Mouse (Mus musculus): ENCODE data around the gene Kif23.

Kif23 gene

DNA sequence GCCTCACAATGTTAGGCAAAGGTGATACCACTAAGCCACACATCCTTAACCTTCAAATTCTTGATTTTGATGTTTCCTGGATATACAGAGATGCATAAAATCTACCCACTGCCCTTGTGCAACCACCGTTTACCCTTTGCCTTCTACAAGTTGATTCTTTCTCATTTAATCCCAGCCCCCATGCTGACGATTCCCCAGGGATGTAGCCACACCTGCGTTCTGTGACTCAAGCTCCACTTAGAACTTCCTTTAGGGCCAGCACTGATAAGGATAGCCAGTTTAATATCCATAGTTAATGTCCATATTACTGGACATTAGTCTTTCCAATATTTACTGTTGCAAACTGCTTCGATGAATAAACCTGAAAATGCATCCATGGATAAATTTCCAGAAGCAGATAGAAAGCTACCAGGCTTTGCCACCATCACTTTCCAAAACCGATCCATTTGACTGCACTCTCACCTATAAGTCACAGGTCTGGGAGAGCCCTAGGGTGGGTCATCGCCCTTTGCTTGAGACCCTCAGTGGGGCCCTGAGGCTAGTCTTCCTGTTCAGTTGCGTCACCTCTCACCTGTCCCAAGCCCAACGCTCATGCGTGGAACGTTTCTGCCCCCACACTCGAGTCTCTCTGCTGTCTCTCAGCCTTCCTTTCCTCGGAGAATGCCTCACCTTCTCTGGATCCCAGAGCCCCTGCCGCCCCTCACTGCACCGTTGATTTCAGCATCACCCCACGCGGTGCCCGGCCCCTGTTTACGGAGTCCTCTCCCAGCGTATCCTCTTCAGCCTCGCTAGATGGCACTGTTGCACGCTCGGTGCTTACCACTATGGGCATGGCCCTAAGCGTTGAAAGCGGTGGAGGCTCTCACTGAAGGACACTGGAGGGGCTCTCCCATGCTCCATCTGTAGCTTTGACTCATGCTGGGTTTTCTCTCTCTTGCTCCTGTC is 1.1 kb upstream of the Kif23 start:
- DNase-seq (ENCODE audit: low spot score), result peak; percentile 76

DNA sequence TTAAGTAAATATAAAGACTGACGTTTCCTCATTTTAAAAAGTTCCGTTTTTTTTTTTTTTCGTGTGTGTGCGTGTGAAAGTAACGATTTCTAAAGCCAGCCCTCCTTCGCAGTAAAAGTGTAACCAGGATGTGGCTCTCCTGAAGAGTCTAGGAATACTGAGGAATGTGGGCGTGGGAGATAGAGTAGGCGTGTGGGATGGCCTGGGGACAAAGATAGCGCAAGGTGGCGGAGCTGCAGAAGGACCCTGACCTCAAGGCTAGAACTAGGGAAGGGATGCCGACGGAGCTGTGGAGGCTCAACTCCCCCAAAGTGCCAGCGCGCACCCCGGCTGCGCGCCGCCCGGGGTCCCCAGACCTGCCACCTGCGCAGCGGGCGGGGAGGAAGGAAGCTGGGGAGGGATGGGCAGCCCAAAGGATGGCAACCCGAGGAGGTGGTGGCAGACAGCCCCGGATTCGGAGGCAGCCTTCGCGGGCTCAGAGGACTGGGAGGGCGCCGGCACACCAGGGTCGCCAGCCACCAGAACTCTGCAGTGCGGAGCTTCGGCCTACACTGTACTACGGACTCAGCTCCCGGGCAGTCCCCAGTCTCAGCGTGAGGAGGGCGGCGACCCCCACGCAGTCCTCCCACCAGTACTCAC is 482 bp downstream of the Kif23 start:
- DNase-seq (ENCODE audit: low spot score), result peak; percentile 43

DNA sequence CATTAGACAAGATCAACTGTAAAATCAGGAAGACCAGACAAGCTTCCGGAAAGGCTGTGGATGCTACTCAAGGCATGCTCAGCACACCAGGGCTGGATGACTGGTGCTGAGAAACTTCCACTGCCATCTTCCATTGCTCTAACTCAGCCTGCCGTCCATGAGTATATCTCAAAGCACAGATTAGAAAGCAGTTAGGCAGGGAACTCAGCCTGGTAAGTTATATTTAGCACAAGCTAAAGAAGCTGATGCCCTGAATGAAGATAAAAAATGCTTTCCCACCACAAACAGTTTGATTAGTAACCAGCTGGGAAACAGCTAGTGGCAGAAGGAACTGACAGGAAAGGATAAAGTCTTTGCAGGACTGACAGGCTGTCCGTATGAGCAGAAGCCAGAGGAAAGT is 5.5 kb downstream of the Kif23 start:
- no peak for DNase-seq (ENCODE audit: low spot score)

DNA sequence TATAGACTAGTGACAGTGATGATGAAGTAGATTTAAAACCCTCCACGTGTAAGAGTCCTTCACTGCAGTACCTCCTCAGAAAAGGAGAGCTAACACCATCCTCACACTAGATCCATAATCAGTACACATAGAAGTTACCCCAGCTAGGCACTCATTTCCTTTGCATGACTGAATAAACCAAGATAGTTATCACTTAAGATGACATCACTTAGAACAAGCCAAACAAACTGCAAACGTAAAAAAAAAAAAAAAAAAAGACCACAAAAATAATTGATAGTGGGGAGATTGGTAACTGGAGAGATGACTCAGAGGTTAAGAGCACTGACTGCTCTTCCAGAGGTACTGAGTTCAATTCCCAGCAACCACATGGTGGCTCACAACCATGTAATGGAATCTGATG is 13.2 kb downstream of the Kif23 start:
- DNase-seq (ENCODE audit: low spot score), result no peak

DNA sequence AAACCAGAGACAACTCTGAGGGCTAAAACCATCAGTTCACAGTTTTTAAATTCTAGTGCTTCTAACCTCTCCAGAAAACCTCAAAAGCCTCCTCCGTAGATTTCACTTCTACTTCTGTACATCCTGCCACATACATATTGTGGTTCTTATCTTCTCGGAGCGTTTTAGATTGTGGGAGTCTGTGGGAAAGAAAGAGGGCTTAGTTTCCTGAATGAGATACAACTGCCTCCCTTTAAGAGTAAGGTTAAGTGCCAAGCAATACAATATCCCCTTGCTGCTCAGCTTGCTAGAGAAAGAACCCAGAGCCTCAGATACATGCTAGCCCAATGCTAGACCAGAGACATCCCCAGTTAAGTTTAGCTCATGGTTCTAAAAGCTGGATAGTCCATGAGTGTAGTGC is 14.6 kb downstream of the Kif23 start:
- no peak for DNase-seq (ENCODE audit: low spot score)

DNA sequence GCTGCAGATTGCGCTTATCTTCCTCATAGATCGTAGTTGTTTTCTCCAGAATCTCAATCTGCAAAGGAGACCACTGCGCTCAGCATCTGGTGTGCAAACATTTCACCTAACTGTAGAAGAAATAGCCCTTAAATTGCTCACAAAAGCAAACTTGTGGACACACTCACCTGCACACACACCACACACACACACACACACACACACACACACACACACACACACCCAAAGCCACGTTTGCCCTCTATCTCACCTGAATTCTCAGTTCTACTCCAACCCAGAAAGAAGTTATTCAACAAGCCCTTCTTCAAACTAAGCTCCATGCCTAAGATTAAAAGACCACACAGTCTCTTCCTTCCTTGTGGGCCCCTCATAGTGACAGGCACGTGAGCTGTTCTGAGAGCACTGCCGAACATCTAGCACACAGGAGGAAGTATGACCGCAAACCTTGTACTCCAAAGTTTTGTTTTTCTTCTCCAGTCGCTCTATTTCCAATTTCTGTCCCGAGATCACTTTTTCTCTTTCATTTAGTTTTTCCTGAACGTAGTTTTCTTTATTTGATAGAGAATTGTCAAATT is 21.4 kb downstream of the Kif23 start:
- peak; percentile 68 for DNase-seq (ENCODE audit: low spot score)

DNA sequence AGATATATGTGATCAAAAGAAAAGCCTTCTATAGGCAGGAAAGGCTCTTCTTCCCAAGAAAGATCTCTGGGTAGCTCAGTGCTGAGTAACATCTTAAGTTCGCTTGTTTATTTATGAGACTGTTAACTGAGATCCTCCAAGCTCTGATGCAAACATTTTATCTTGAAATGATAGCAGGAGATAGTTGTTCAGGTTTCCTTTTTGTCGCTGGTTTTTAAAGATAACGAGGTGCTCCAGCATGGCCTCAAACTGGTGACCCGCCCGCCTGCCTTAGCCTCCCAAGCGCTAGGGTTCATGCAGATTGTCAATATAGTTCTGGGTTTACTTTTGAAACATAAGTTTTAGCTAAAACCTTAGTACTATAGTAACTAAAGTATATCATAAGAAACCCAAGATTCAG is 26.2 kb downstream of the Kif23 start:
- DNase-seq (ENCODE audit: low spot score), result no peak

DNA sequence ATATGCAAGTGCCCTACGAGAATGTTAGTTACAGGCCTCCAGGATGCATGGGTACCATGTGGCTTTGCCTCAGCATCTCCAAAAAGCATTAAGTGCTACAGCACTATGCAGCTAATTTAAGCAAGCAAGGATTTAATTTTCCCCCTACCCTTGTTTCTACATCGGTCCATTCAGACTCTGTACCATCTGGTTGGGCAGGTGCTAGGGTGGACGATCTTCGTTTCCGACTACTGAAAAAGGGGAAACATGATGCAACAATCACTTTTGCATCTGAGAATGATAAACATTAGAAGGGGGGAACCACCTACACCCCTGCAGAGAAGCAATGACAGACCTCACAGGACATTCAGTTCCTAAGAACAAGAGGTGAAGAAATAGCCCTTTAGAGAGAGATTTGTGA is 27.1 kb downstream of the Kif23 start:
- DNase-seq (ENCODE audit: low spot score), result no peak

DNA sequence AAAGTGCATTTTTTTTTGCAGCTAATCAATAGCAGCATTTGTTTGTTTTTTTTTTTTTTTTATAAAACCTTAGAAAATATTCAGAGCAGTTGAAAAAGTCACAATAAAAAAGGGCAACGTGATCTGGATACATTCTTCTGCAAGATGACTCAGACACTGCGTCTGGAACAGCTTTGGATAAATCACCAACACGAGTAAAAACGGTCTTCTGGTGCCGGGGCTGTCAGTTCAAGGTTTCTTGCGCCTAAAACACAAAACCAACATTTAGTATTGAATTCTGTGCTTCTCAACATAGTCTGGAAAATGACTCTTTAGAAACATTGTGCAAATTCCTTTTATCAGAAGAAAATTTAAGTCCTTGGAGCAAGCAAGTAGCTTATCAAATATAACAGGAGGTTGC is 29.1 kb downstream of the Kif23 start:
- DNase-seq (ENCODE audit: low spot score), result no peak

DNA sequence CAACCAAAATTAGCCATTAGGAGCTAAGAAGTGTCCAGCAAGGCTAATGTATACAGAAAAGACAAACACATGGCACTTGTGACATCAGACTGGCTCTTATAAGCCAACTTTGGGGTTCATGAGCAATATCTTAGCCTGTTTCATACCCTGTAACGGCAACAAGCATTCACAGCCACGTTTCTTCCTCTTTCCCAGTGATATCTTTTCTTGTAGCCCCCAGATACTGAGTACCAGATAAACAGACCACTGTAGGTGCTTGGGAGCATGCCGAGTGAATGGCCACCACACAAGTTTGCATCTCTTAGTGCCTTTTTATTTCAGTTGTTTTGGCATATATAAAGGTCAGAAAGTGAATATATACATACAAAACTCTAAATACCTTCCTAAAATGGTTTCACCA is 29.6 kb downstream of the Kif23 start:
- no peak for DNase-seq (ENCODE audit: low spot score)

DNA sequence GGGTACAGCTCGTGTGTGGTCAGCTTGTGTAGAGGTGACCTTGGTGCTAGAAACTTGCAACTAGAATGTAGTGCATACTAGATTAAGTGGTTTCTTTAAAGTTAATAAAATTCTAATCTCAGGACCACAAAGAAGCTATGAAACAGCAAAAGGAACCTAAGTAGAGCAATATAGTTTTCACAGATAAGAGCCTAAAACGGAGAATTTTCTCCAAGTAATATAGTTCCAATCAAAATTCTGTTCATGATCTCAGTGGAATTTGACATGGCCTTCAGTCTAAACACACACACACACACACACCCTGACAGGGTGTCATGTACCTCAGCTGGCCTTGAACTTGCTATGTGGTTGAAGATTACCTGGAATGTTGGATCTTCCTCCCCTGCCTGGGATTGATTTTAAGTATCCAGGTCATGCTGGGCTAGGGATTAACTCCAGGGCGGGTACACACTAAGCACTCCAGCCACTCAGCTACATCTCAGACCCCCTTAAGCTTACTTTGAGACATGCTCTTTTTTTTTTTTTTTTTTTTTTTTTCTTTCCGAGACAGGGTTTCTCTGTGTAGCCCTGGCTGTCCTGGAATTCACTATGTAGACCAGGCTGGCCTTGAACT is 31.1 kb downstream of the Kif23 start:
- DNase-seq (ENCODE audit: low spot score), result no peak

DNA sequence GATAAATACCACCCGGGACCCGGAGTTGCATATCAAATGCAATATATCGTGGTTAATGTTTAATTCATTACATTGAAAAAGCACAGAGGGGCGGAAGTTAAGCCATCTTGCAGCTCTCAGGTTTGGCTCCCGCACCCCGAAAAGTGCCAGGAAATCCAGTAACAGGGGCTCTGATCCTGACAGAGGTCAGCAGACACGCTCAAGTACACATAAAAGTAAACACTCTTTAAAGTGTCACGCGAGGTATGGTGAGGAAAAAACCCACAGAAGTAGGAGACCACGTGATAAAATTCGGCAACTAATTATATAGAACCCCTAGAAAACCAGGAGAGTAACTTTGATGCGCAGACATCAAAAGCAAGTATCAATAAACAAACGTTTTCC is 31.7 kb downstream of the Kif23 start:
- DNase-seq (ENCODE audit: low spot score), result peak; percentile 79

DNA sequence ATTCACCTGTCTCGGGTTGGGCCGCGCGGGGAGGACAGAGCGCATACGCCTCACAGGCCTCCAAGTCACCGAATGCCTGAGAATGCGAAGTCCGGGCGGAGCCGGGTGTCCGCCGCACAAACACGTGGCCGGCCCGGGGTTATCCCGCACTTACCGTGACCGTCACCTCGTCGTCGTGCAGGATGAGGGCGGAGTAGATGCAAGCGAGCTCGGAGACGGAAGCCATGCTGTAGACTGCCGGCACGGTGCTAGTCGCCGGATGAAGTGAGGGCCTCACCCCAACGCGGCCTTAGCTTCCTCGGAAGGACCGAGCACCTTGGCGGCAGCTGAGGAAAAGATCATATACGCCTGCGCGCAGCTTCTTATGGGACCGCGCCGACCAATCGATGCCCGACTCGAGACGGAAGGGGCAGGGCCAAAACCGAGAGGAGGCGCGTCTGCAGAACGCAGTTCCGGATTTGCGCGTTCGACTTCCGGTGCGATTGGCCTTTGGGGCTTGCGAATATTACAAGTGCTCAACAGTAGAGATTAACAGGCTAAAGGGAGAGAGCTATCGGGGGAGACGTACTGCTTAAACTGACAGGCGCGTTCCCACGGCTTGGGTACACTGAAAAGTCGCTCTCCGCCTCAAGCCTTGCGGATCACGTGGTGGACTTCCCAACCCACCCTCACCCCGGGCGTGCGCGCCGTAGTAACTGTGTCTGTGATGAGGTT is 32.2 kb downstream of the Kif23 start, which contains the start of gene Rplp1:
Rplp1 (minus strand) TSS at position 340 of the 714 bp plus-strand sequence.
- peak; percentile 98 for DNase-seq (ENCODE audit: low spot score)

DNA sequence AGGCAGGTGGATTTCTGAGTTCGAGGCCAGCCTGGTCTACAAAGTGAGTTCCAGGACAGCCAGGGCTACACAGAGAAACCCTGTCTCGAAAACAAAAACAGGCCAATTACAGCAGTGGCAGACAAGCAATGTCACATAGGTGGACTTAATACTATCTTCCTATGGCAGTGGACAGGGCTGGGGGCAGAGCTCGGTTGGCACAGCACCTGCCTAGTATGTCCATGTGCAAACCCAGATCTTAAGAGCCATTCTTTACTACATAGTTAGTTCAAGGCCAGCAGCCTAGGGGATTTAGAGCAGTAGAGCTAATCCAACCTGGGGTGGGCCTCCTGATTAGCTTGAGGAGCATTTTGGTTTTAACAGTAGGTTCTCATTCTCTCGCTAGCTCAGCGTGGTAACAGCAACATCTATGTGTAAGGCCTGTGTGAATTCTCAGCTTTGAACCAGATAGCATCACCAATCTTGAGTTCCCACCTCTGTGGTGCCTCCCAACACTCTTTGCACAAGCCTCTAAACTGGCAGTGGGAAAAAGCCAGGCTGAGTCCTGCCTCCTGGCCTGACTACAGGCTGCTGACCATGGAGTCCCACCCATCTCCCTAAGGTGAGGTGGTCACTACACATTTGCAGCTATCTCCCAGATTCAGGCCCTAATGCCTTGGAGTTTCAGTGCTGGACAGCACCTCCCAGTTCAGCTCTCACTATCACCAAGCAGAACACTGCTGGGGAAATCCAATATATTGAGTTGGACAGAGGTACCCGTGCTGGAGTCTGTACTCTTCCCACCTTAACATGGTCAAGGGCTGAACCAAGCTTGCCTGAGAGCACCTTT is 35.1 kb downstream of the Kif23 start:
- DNase-seq (ENCODE audit: low spot score), result no peak

DNA sequence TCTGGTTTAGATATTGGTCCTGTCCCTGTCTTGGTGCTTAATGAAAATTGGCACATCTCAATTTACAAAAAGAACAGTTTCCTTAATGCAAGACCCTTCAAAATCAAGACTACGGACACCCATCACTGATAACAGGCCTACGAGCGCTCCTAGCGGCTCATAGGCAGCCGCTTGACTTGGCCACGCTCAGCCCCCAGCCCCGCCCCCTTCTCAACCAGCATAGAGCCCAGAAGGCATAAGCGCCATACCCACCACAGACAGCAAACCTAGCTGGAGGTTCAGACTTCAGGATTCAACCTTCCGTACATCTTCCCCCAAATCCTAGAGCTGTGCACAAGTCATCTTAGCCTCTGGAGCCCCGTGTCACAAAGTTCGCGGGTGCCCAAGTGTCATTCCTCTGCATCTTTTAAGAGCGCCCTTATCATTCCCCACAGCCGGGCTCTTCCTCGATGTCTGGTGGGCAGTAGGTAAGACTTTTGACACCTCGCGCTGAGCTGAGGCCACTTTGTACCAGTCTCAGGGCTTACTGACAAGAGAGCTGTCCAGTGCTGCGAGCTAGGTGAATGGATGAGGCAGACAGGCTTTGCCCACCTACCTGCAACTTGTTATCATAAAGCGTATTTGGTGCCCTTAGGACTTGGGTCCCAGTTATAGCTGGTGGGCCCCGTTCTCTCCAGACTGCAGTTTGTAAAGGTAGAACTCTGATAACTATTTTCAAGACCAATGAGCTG is 35.9 kb downstream of the Kif23 start:
- DNase-seq (ENCODE audit: low spot score), result peak; percentile 22

DNA sequence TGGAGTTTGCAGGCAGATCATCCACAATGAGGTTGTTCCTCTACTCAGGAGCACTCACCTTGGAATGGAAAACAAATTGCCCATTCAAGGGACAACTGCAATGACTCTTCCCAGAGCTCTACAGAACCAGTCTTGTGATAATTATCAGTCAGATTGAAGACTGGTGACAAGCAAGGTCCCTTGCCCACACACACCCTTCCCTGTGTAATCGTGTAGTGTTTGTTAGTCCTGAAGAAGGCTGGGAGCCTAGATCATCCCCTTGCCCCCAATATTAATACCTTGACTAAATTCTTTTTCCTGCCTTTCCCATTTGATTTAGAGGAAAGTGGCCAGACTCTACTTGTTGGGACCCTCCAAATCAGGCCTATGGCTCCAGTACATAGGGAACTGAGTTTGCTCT is 36.9 kb downstream of the Kif23 start:
- DNase-seq (ENCODE audit: low spot score), result no peak

DNA sequence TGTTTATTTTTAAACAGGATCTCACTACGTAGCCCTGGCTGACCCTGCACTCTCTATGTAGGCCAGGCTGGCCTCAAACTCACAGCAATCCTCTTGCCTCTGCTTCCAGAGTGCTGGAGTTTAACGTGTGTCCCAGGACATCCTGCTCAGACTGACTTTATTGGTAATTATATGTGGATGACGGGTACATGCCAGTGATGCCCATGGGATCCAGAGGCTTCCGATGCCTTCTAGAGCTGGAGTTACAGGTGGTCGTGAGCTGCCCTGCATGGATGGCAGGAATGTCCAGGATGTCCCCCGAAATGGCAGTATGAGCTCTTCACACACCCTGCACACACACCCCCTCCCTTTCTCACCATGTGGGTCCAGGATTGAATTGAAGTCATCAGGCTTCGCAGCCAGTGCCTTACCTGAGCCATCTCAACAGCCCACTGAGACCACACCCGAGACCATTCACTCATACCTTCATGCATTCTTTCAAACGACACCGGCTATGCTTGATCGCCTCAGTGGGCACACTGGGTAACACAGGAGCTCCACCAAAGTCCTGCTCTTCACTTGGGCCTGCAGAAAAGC is 37.7 kb downstream of the Kif23 start:
- no peak for DNase-seq (ENCODE audit: low spot score)

DNA sequence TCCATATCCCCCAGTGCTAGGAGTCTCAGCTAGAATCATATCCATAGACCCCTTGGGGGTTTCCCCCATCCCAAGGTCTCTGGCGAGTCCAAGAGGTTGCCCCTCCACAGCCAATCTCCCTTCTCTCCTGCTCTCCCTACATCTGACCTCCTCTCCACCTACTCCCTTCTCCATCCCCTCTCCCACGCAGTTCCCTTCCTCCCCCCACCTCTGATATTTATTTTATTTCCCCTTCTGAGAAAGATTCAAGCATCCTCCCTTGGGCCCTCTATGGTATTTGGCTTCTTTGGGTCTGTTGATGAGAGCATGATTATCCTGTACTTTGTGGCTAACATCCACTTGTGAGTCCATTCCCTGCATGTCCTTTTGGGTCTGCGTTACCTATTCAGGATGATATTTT is 38.2 kb downstream of the Kif23 start:
- DNase-seq (ENCODE audit: low spot score), result no peak

DNA sequence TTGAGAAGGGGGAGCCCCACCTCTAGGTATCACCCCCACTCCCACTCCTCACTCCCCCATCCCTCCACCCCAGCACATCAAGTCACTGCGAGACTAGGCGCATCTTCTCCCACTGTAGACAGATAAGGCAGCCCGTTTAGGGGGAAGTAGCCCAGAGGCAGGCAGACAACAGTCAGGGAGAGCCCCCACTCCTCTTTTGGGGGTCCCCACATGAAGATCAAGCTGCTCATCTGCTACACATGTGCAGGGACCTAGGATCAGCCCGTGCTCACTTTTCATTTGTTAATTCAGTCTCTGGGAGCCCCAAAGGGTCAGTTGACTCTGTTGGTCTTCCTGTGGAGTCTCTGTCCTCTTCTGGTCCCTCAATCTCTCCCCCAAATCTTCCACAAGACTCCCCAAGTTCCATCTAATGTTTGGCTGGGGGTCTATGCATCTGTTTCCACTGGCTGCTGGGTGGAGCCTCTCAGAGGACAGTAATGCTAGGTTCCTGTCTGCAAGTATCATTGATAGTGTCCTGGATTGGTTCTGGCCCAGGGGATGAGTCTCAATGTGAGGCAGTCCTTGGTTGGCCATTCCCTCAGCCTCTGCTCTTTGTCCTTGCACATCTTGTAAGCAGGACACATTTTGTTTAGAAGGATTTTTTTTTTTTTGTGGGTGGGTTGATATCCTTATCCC is 38.8 kb downstream of the Kif23 start:
- DNase-seq (ENCODE audit: low spot score), result no peak

DNA sequence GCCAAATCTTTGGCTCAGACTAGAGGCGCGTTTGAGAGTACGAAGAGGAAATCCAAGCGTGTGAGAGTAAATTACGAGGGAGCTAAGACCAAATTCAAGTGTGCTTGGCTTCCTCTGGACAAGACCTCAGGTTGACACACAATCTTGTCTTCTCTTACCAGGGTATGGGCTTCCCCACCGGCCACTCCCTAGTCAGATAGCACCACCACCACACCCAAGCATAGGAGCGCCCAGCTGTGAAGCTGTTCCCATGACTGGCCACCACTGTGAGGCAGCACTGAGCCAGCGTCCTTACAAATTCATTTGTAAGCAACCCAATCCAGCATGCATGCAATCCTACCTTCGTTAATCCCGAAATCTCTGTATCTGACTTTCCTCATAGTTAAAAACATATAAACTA is 39.7 kb downstream of the Kif23 start:
- peak; percentile 47 for DNase-seq (ENCODE audit: low spot score)
